Mouse (Mus musculus): ENCODE results near the gene 4930402H24Rik. TPM values are rescaled to one million over a fixed set of nuclear protein-coding genes. Genes with fewer than 3 reads are reported as not detected.

4930402H24Rik gene
- polyA plus RNA-seq, 1 experiment from 2014 or later = 11.2 TPM

DNA sequence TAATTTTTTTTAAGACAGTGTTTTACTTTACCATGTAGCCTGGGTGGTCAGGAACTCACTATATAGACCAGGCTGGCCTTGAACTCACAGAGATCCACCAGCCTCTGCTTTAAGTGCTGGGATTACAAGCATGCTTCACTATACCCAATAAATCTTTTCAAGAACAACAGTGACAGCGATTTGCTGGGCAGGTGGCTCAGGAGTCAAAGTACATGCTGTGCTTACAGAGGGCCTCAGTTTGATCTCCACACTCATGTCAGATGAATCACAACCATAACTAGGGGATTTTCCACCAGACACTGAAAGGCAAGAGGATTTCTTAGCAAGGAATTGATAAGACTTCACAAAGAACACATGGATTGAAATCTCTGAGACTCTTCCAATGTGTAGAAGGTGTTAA, 126.3 kb downstream of the 4930402H24Rik start:
- no peak for ATAC-seq (ENCODE audit: low FRiP score, low TSS enrichment)
- Histone ChIP-seq H3K9ac (ENCODE audit: low read length) (no peak overlapping the region), H3K9me3 (ENCODE audit: control insufficient read depth, low read length) (no peaks in the 10 kb centered on the region), H3K27me3 (ENCODE audit: control insufficient read depth, insufficient read depth, low read length) (no peaks in the 10 kb centered on the region), H3K4me3 (ENCODE audit: low read depth, low read length) (no peak overlapping the region), H3K4me1 (replicated peaks; ENCODE audit: control insufficient read depth, insufficient read depth) (no peaks in the 10 kb centered on the region), H3K36me3 (ENCODE audit: control insufficient read depth, insufficient read depth, low read length) (peaks cover 5% of the 10 kb centered on the region; the same call in 1 of the 2 replicates), H3K27ac (replicated peaks) (no peak overlapping the region), H3K4me2 (replicated peaks; ENCODE audit: low read depth) (no peak overlapping the region)
- no peak for DNase-seq (ENCODE audit: low spot score)
- 45% methylated on average over 1 of the region's 1 CpGs for WGBS
- no peak for TF ChIP-seq EP300 (optimal IDR thresholded peaks at IDR 0.05)
- TF ChIP-seq CTCF (IDR thresholded peaks at IDR 0.05; ENCODE audit: low read depth) = no peak

DNA sequence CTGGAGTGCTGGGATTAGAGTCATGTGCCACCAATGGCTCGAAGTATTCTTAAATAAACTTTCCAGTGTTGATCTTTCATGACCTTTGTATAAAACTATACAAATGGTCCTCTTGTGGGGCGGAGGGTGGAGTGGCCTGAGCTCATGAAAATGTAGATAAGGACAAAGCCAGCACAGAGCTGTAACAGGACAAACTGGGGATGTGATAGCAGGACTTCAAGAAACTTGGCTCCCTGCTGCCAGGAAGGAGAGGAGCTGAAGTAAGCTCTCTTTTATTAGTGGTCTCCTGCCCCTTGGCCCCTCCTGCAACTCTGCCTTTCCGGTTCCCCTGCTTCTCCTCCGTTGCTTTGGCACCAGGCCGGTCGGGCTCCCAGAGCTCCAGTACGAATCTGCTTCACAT, 129.6 kb downstream of the 4930402H24Rik start:
- TF ChIP-seq EP300 (optimal IDR thresholded peaks at IDR 0.05) (no peak), CTCF (IDR thresholded peaks at IDR 0.05; ENCODE audit: low read depth) (no peak)
- no peak overlapping the region for H3K4me2 ChIP-seq (replicated peaks; ENCODE audit: low read depth)
- no peaks in the 10 kb centered on the region for H3K27me3 ChIP-seq (ENCODE audit: control insufficient read depth, insufficient read depth, low read length)
- DNase-seq (ENCODE audit: low spot score) (peak; percentile 25), ATAC-seq (ENCODE audit: low FRiP score, low TSS enrichment) (0 out of 2 replicates have a peak, but pooled peaks have one; percentile 42)
- H3K9ac ChIP-seq (ENCODE audit: low read length) = no peak overlapping the region
- H3K4me1 ChIP-seq (replicated peaks; ENCODE audit: control insufficient read depth, insufficient read depth) = no peaks in the 10 kb centered on the region
- H3K9me3 ChIP-seq (ENCODE audit: control insufficient read depth, low read length) = no peaks in the 10 kb centered on the region
- 63% methylated on average over 7 of the region's 7 CpGs for WGBS
- H3K36me3 ChIP-seq (ENCODE audit: control insufficient read depth, insufficient read depth, low read length) = peaks cover 9% of the 10 kb centered on the region; the same call in 1 of the 2 replicates
- H3K27ac ChIP-seq (replicated peaks) = no peak overlapping the region
- no peak overlapping the region for H3K4me3 ChIP-seq (ENCODE audit: low read depth, low read length)

DNA sequence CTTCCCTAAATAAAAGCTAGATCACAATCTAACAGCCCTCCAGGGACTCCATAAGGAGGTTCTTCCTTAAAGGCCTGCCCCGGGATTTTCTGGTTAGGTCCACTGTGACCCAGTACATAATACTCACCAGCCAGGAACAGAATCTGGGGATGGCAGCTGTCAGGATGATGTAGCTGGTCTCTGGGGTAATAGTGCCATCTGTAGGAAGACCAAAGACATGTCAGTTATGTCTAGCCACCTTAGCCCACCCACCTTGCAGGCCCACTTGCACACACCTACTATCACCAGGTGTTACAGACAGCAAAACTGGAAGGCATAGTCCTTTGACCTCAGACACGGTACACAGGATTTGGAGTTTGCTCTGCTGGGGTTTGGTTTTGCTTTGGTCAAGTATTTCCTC, 138.7 kb downstream of the 4930402H24Rik start:
- DNase-seq (ENCODE audit: low spot score) (no peak), ATAC-seq (ENCODE audit: low FRiP score, low TSS enrichment) (no peak)
- Histone ChIP-seq H3K27me3 (ENCODE audit: control insufficient read depth, insufficient read depth, low read length) (no peaks in the 10 kb centered on the region), H3K9ac (ENCODE audit: low read length) (no peak overlapping the region), H3K36me3 (ENCODE audit: control insufficient read depth, insufficient read depth, low read length) (peaks cover 18% of the 10 kb centered on the region), H3K4me2 (replicated peaks; ENCODE audit: low read depth) (no peak overlapping the region), H3K4me3 (ENCODE audit: low read depth, low read length) (no peak overlapping the region), H3K27ac (replicated peaks) (no peak overlapping the region), H3K9me3 (ENCODE audit: control insufficient read depth, low read length) (no peaks in the 10 kb centered on the region), H3K4me1 (replicated peaks; ENCODE audit: control insufficient read depth, insufficient read depth) (no peaks in the 10 kb centered on the region)
- WGBS = 57% methylated on average over 2 of the region's 2 CpGs
- TF ChIP-seq EP300 (optimal IDR thresholded peaks at IDR 0.05) (no peak), CTCF (IDR thresholded peaks at IDR 0.05; ENCODE audit: low read depth) (peak; percentile 60)

DNA sequence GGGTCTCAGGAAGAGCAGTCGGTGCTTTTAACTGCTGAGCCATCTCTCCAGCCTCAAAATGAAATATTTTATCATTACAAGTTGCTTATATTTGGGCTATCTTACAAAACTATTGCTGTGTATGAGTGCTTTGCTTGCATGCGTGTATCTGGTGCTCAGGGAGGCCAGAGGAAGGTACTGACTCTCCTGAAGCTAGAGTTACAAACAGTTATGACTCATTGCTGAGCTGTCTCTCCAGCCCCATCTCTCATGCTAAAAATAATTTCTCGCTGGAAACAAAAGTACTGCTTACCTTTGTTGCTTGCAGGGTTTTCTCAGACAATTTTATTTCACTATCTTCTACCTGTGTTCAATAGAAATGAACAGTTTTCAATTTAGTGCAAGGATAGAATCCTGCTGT, 140.8 kb downstream of the 4930402H24Rik start:
- Histone ChIP-seq H3K4me3 (ENCODE audit: low read depth, low read length) (no peak overlapping the region), H3K4me2 (replicated peaks; ENCODE audit: low read depth) (no peak overlapping the region), H3K9ac (ENCODE audit: low read length) (no peak overlapping the region), H3K4me1 (replicated peaks; ENCODE audit: control insufficient read depth, insufficient read depth) (no peaks in the 10 kb centered on the region), H3K27ac (replicated peaks) (no peak overlapping the region), H3K27me3 (ENCODE audit: control insufficient read depth, insufficient read depth, low read length) (no peaks in the 10 kb centered on the region), H3K9me3 (ENCODE audit: control insufficient read depth, low read length) (no peaks in the 10 kb centered on the region), H3K36me3 (ENCODE audit: control insufficient read depth, insufficient read depth, low read length) (peaks cover 17% of the 10 kb centered on the region)
- ATAC-seq (ENCODE audit: low FRiP score, low TSS enrichment) (no peak), DNase-seq (ENCODE audit: low spot score) (no peak)
- 89% methylated on average over 3 of the region's 3 CpGs for WGBS
- no peak for TF ChIP-seq CTCF (IDR thresholded peaks at IDR 0.05; ENCODE audit: low read depth)
- TF ChIP-seq EP300 (optimal IDR thresholded peaks at IDR 0.05) = no peak

DNA sequence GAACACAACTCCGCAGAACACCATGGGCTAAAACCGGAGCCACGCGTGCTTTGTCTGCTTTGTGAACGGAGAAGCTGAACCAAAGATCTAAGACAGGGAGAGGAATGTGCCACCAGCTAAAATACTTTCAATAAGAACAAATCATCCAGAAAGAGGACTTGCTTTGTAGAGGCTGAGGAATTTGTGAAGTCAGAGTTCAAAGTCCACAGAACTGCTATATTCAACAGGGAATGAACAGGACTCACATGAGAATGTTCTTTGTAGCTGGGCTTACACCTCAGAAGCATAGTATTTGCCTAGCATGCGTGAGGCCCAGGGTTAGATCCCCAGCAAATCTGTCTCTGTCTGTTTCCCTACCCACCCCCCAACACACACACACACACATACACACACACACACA, 145.3 kb downstream of the 4930402H24Rik start:
- no peak overlapping the region for H3K9ac ChIP-seq (ENCODE audit: low read length)
- peak overlapping the region; percentile 40; the same call in 1 of the 2 replicates for H3K27ac ChIP-seq (replicated peaks)
- no peaks in the 10 kb centered on the region for H3K4me1 ChIP-seq (replicated peaks; ENCODE audit: control insufficient read depth, insufficient read depth)
- ATAC-seq (ENCODE audit: low FRiP score, low TSS enrichment) (peak; percentile 84), DNase-seq (ENCODE audit: low spot score) (peak; percentile 29)
- no peak overlapping the region for H3K4me2 ChIP-seq (replicated peaks; ENCODE audit: low read depth)
- no peaks in the 10 kb centered on the region for H3K27me3 ChIP-seq (ENCODE audit: control insufficient read depth, insufficient read depth, low read length)
- TF ChIP-seq CTCF (IDR thresholded peaks at IDR 0.05; ENCODE audit: low read depth) (no peak), EP300 (optimal IDR thresholded peaks at IDR 0.05) (no peak)
- no peaks in the 10 kb centered on the region for H3K9me3 ChIP-seq (ENCODE audit: control insufficient read depth, low read length)
- WGBS = 54% methylated on average over 6 of the region's 6 CpGs
- peaks cover 11% of the 10 kb centered on the region for H3K36me3 ChIP-seq (ENCODE audit: control insufficient read depth, insufficient read depth, low read length)
- H3K4me3 ChIP-seq (ENCODE audit: low read depth, low read length) = no peak overlapping the region

DNA sequence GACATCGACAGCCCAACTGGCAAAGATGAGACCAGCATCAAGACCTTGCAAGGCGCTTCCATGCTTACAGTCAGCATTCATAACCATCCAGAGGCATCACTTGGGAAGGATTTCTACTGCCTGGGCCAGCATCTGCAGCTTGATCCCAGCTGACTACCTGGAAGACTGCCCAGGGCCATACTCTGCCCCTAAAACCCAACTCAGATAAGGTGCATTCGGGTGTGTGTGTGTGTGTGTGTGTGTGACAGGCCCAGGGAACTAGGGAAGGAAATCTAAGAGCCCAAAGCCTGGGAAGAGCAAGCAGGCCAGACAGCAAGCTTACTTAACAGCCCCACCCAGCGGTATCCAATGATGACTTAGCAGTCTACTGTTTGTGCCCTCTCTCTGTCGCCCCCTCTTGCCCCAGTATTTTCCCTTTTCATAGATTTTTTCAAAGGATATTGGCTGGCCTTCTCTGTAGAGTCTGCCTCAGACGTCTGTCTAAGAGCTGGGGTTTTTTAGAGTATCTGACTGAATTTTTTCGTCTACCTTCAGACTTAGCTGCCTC, 151.1 kb downstream of the 4930402H24Rik start:
- H3K4me1 ChIP-seq (replicated peaks; ENCODE audit: control insufficient read depth, insufficient read depth) = no peaks in the 10 kb centered on the region
- H3K27me3 ChIP-seq (ENCODE audit: control insufficient read depth, insufficient read depth, low read length) = no peaks in the 10 kb centered on the region
- 54% methylated on average over 7 of the region's 7 CpGs for WGBS
- no peak overlapping the region for H3K27ac ChIP-seq (replicated peaks)
- no peak overlapping the region for H3K4me3 ChIP-seq (ENCODE audit: low read depth, low read length)
- peak; percentile 20; the same call in 1 of the 2 replicates for TF ChIP-seq CTCF (IDR thresholded peaks at IDR 0.05; ENCODE audit: low read depth)
- no peak for TF ChIP-seq EP300 (optimal IDR thresholded peaks at IDR 0.05)
- ATAC-seq (ENCODE audit: low FRiP score, low TSS enrichment) (no peak), DNase-seq (ENCODE audit: low spot score) (peak; percentile 14)
- H3K9me3 ChIP-seq (ENCODE audit: control insufficient read depth, low read length) = no peaks in the 10 kb centered on the region
- no peak overlapping the region for H3K4me2 ChIP-seq (replicated peaks; ENCODE audit: low read depth)
- no peaks in the 10 kb centered on the region for H3K36me3 ChIP-seq (ENCODE audit: control insufficient read depth, insufficient read depth, low read length)
- no peak overlapping the region for H3K9ac ChIP-seq (ENCODE audit: low read length)

All from stomach, postnatal 0 days (tissue).